8 mouse cellular contexts compared by ENCODE assay signal in the genomic region with DNA sequence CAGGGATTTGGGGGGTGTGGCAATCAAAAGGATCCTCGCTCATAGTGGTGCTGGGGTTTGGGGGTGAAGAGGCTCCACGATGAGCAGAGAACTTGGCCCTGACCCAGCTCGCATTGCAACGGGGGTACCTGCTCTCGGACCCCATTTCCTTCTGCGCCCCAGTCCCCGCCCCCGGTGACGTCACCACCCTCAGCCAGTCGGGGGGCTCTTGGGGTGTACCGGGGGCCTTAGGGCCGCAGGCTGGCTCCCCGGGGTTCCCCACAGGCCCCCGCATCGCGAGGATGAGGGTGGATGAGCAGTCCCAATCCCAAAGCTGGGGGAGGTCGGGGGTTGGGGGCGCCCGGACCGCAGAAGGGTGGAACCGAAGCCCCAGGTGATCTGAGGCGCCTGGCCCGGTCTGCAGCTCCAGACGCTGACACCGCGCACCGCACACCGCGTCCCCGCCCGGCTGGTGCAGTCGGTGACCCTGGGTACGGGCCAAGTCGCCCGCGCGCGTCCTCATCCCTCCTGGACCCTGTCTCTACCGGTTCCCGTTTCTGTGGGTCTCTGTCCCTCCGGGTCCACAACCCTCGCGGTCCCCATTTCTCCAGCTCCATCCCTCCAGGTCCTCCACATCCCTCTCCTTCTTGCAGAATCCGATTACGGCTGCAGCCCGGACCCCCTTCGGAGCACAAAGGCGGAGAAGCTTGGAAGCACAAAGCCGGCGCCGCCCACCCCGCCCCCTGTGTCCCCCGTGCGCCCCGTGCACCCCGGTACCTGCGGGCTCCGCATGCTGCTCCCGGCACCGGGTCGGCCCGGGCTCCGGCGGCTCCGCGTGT. TPM values are rescaled to one million over a fixed set of nuclear protein-coding genes. Genes with fewer than 3 reads are reported as not detected.
DNase-seq lines count a peak whose midpoint lies in the region; ATAC-seq and TF ChIP-seq lines count a peak whose summit lies in the region.

No protein-coding gene starts in this region.

- DNase-seq in lung, postnatal 36 days: no peak
- peak; percentile 82 for DNase-seq in brain, embryonic 14.5 days (ENCODE audit: low read depth)
- peak; percentile 60 for DNase-seq in layer of hippocampus, adult 18-20 months (ENCODE audit: low spot score in 2 of 2)
- no peak for DNase-seq in c-Kit-positive CD71-positive TER-119-positive erythroid progenitor cells, embryonic 14.5 days (ENCODE audit: low spot score)

- H3K9ac ChIP-seq in lung, embryonic 15.5 days: peak overlapping the region; percentile 67
- H3K9ac ChIP-seq in forebrain, embryonic 16.5 days (replicated peaks; ENCODE audit: low read depth, low read length): peak overlapping the region; percentile 99

- ATAC-seq in lung, embryonic 15.5 days (ENCODE audit: borderline replicate concordance, extremely low read depth, low FRiP score, low TSS enrichment): peak; percentile 12
- peak; percentile 29 for ATAC-seq in forebrain, embryonic 16.5 days

- H3K27ac ChIP-seq in lung, embryonic 15.5 days: peak overlapping the region; percentile 60
- H3K27ac ChIP-seq in forebrain, embryonic 16.5 days (ENCODE audit: low read length): peak overlapping the region; percentile 99
- H3K27ac ChIP-seq in testis, adult 2 months (ENCODE audit: control insufficient read depth, insufficient read depth, low read depth, low read length): no peak overlapping the region

- peak overlapping the region; percentile 59 for H3K4me3 ChIP-seq in lung, embryonic 15.5 days
- peak overlapping the region; percentile 86 for H3K4me3 ChIP-seq in forebrain, embryonic 16.5 days (replicated peaks; ENCODE audit: low read length)
- H3K4me3 ChIP-seq in megakaryocyte, embryonic 14.5 days (replicated peaks): peak overlapping the region; percentile 95
- H3K4me3 ChIP-seq in testis, adult 2 months (ENCODE audit: control insufficient read depth, low read depth, low read length): peak overlapping the region; percentile 74

- TF ChIP-seq POLR2A in brain, embryonic 14.5 days (IDR thresholded peaks at IDR 0.05; ENCODE audit: borderline replicate concordance, extremely low read depth, insufficient read depth, insufficient read length, poor library complexity, severe bottlenecking): peak; percentile 89; the same call in 1 of the 2 replicates
- no peak for TF ChIP-seq POLR2A in testis, adult 2 months (IDR thresholded peaks at IDR 0.05; ENCODE audit: control insufficient read depth, low read depth, low read length)

- H3K4me1 ChIP-seq in lung, embryonic 15.5 days: peaks cover 64% of the 10 kb centered on the region
- peaks cover 34% of the 10 kb centered on the region for H3K4me1 ChIP-seq in forebrain, embryonic 16.5 days (replicated peaks; ENCODE audit: control insufficient read depth, insufficient read depth, low read length)
- peaks cover 87% of the 10 kb centered on the region for H3K4me1 ChIP-seq in megakaryocyte, embryonic 14.5 days
- peaks cover 61% of the 10 kb centered on the region for H3K4me1 ChIP-seq in testis, adult 2 months (ENCODE audit: control insufficient read depth, insufficient read depth, low read length)

- H3K4me2 ChIP-seq in lung, embryonic 15.5 days: peak overlapping the region; percentile 99
- H3K4me2 ChIP-seq in forebrain, embryonic 16.5 days (ENCODE audit: low read length): peak overlapping the region; percentile 93

- peaks cover 48% of the 10 kb centered on the region for H3K27me3 ChIP-seq in lung, embryonic 15.5 days
- H3K27me3 ChIP-seq in forebrain, embryonic 16.5 days (replicated peaks; ENCODE audit: control insufficient read depth, insufficient read depth, low read length): no peaks in the 10 kb centered on the region
- peaks cover 75% of the 10 kb centered on the region for H3K27me3 ChIP-seq in megakaryocyte, embryonic 14.5 days (replicated peaks)
- no peaks in the 10 kb centered on the region; the same call in 1 of the 2 replicates for H3K27me3 ChIP-seq in testis, adult 2 months (ENCODE audit: control insufficient read depth, insufficient read depth, low read length)

- no peak for TF ChIP-seq CTCF in brain, embryonic 14.5 days (IDR thresholded peaks at IDR 0.05; ENCODE audit: borderline replicate concordance, extremely low read depth, insufficient read depth, insufficient read length)
- no peak for TF ChIP-seq CTCF in testis, adult 2 months (IDR thresholded peaks at IDR 0.05; ENCODE audit: control insufficient read depth, insufficient read depth, insufficient replicate concordance, low read depth, low read length)

- under 1% methylated on average over 61 of the region's 66 CpGs for WGBS in lung, embryonic 15.5 days
- under 1% methylated on average over 64 of the region's 66 CpGs for WGBS in forebrain, embryonic 16.5 days

- H3K9me3 ChIP-seq in lung, embryonic 15.5 days: no peaks in the 10 kb centered on the region; the same call in 1 of the 2 replicates
- H3K9me3 ChIP-seq in forebrain, embryonic 16.5 days (ENCODE audit: control insufficient read depth, low read length): no peaks in the 10 kb centered on the region
- no peaks in the 10 kb centered on the region for H3K9me3 ChIP-seq in megakaryocyte, embryonic 14.5 days

- no peaks in the 10 kb centered on the region for H3K36me3 ChIP-seq in lung, embryonic 15.5 days
- H3K36me3 ChIP-seq in forebrain, embryonic 16.5 days (ENCODE audit: control insufficient read depth, insufficient read depth): no peaks in the 10 kb centered on the region
- H3K36me3 ChIP-seq in megakaryocyte, embryonic 14.5 days (replicated peaks; ENCODE audit: low read length): no peaks in the 10 kb centered on the region
- H3K36me3 ChIP-seq in testis, adult 2 months (ENCODE audit: control insufficient read depth, insufficient read depth, low read length): no peaks in the 10 kb centered on the region

RNA-seq across cellular contexts. Expression of a gene that starts 0.5 kb away (rescaled TPM):
- 73.4 and 77.9 TPM in 2 replicates for polyA plus RNA-seq in lung, embryonic 15.5 days (2015; fragmentation: Nextera tagmentation; extraction: Ambion mirVana)
- 1,311 and 1,669 TPM in 2 replicates for polyA plus RNA-seq in brain, embryonic 14.5 days (2012; rRNA removed)
- 359 and 391 TPM in 2 replicates for polyA plus RNA-seq in forebrain, embryonic 16.5 days (2015; fragmentation: Nextera tagmentation; extraction: Ambion mirVana)
- 100 to 1,000 TPM; 608 to 624 TPM for total RNA-seq in layer of hippocampus, adult 18-20 months (2021)
- polyA plus RNA-seq in megakaryocyte, embryonic 14.5 days (2012; ENCODE audit: insufficient read depth, low replicate concordance): 24.6 and 26.9 TPM in 2 replicates
- 63.4 and 68.8 TPM in 2 replicates for polyA plus RNA-seq in testis, adult 2 months (2012; rRNA removed)

RNA-seq across cellular contexts. Expression of a gene that starts 36.4 kb away (rescaled TPM):
- polyA plus RNA-seq in lung, embryonic 15.5 days (2015; fragmentation: Nextera tagmentation; extraction: Ambion mirVana): not detected in 2 replicates
- polyA plus RNA-seq in brain, embryonic 14.5 days (2012; rRNA removed): 0.05 TPM in 1 of 2 replicates, not detected in the other
- polyA plus RNA-seq in forebrain, embryonic 16.5 days (2015; fragmentation: Nextera tagmentation; extraction: Ambion mirVana): 0.21 TPM in 1 of 2 replicates, not detected in the other
- total RNA-seq in layer of hippocampus, adult 18-20 months (2021): not detected
- polyA plus RNA-seq in megakaryocyte, embryonic 14.5 days (2012; ENCODE audit: insufficient read depth, low replicate concordance): 0.22 TPM in 1 of 2 replicates, not detected in the other
- 1,198 and 1,268 TPM in 2 replicates for polyA plus RNA-seq in testis, adult 2 months (2012; rRNA removed)

Comparison
In these comparisons a context has a peak if more than half of its experiments do, and no peak if none do; other contexts are left out.
1. DNase-seq: peak in brain, embryonic 14.5 days (single experiment) and layer of hippocampus, adult 18-20 months (2 of 2); none in lung, postnatal 36 days (single experiment) and c-Kit-positive CD71-positive TER-119-positive erythroid progenitor cells, embryonic 14.5 days (single experiment).
2. RNA of a gene that starts 36.4 kb away (polyA plus RNA-seq): 1,198 to 1,268 TPM in testis, adult 2 months; 0.22 TPM in megakaryocyte, embryonic 14.5 days, 0.21 TPM in forebrain, embryonic 16.5 days, 0.05 TPM in brain, embryonic 14.5 days and not detected in lung, embryonic 15.5 days; every median in the first group is over 100 times any median in the second.
3. Peak in every context shown above with its lines, with median percentiles within 50 percentile points of each other: H3K4me3 ChIP-seq.